27 mouse cellular contexts compared by ENCODE assay signal in the genomic region with DNA sequence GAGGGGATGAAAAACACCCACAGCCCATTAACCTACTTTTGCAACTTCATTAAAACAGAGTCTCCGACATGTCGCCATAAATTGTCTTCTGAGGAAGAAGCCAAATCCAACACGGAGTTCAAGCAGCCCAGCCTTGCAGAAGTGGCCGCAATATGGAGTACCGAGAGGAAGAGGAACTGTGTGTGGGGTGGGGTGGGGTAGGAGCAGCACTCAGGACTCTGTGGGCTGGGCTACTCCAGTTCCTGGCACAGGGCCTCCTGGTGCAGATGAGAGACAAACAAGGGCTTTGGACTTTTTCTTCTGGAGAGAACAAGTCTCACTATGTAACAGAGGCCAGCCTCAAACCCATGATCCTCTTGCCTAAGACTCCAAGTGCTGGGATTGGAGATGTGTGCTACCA. TPM values are rescaled to one million over a fixed set of nuclear protein-coding genes. Genes with fewer than 3 reads are reported as not detected.
DNase-seq lines count a peak whose midpoint lies in the region; ATAC-seq and TF ChIP-seq lines count a peak whose summit lies in the region.
"Had no signal": no experiment of that assay in that cellular context is flagged by ENCODE, and none has a peak within 500 bp of the region (broad histone marks: within the 10 kb centered on the region; RNA-seq: fewer than 3 reads in every experiment).

No protein-coding gene starts in this region.

- H3K27me3 ChIP-seq in kidney, embryonic 14.5 days (ENCODE audit: control insufficient read depth, insufficient read depth, low read length), result no peaks in the 10 kb centered on the region
- H3K27me3 ChIP-seq in MEL (ENCODE audit: control insufficient read depth in 1 of 2, insufficient read depth in 2 of 2, low read length in 2 of 2), result peaks cover 1 to 9% of the 10 kb centered on the region in 2 experiments; a peak in 2 of 4 replicates
- H3K27me3 ChIP-seq in limb, embryonic 10.5 days (ENCODE audit: low read depth, poor library complexity, severe bottlenecking), result peaks cover 78% of the 10 kb centered on the region
- peaks cover 26% of the 10 kb centered on the region for H3K27me3 ChIP-seq in intestine, embryonic 16.5 days (replicated peaks; ENCODE audit: control insufficient read depth, insufficient read depth, low read length)
- 0 out of 2 replicates have a peak, but pooled peaks cover 12% of the 10 kb centered on the region for H3K27me3 ChIP-seq in midbrain, postnatal 0 days (ENCODE audit: insufficient read depth, low read length)

- H3K4me2 ChIP-seq in kidney, embryonic 14.5 days (replicated peaks; ENCODE audit: low read depth, low read length), result no peak overlapping the region
- H3K4me2 ChIP-seq in intestine, embryonic 16.5 days (ENCODE audit: low read depth, low read length), result no peak overlapping the region
- H3K4me2 ChIP-seq in midbrain, postnatal 0 days (ENCODE audit: low read depth, low read length, poor library complexity, severe bottlenecking), result no peak overlapping the region
- H3K4me2 ChIP-seq: embryonic facial prominence, embryonic 13.5 days; forebrain, embryonic 13.5 days; heart, embryonic 15.5 days; hindbrain, embryonic 14.5 days; limb, embryonic 15.5 days; lung, embryonic 14.5 days; stomach, embryonic 15.5 days had no signal

- DNase-seq in kidney, postnatal 25 days, result no peak
- peak; percentile 72 for DNase-seq in MEL (ENCODE audit: low read depth, low spot score)
- DNase-seq in MEL-GATA-1-ER (ENCODE audit: extremely low read depth, low read depth), result peak; percentile 39
- DNase-seq in limb, embryonic 10.5 days (ENCODE audit: low spot score), result no peak
- DNase-seq in midbrain, postnatal 0 days (ENCODE audit: low spot score), result no peak
- DNase-seq: cerebellum, adult 9-11 months; heart, postnatal 36 days; layer of hippocampus, adult 9-11 months; lung, embryonic 14.5 days; lung, postnatal 4 days; right cerebral cortex, adult 18-20 months; right cerebral cortex, postnatal 4 days; thymus, adult 2 months; thymus, postnatal 4 days had no signal

- H3K4me1 ChIP-seq in kidney, embryonic 14.5 days (ENCODE audit: control insufficient read depth, insufficient read depth, low read length), result peaks cover 68% of the 10 kb centered on the region
- H3K4me1 ChIP-seq in MEL (ENCODE audit: control insufficient read depth in 1 of 2, insufficient read depth in 2 of 2, low read length in 2 of 2), result peaks cover 10 to 33% of the 10 kb centered on the region in 2 experiments
- peaks cover 67% of the 10 kb centered on the region for H3K4me1 ChIP-seq in limb, embryonic 10.5 days
- peaks cover 21% of the 10 kb centered on the region for H3K4me1 ChIP-seq in intestine, embryonic 16.5 days (ENCODE audit: control insufficient read depth, insufficient read depth, low read length)
- H3K4me1 ChIP-seq in midbrain, postnatal 0 days (ENCODE audit: insufficient read depth, low read length), result no peaks in the 10 kb centered on the region

- no peak for TF ChIP-seq EP300 in MEL (IDR thresholded peaks at IDR 0.05; ENCODE audit: low read depth in 1 of 2, low read length in 2 of 2)

- 16% methylated on average over 5 of the region's 5 CpGs for WGBS in kidney, embryonic 14.5 days
- WGBS in limb, embryonic 10.5 days, result 51% methylated on average over 5 of the region's 5 CpGs
- 64% methylated on average over 5 of the region's 5 CpGs for WGBS in intestine, embryonic 16.5 days
- 90% methylated on average over 5 of the region's 5 CpGs for whole genome bisulfite sequencing in midbrain, postnatal 0 days

- H3K27ac ChIP-seq in kidney, embryonic 14.5 days (ENCODE audit: low read depth, low read length), result 0 out of 2 replicates have a peak overlapping the region, but pooled peaks have one; percentile 2
- H3K27ac ChIP-seq in MEL (ENCODE audit: control insufficient read depth, low read depth, low read length), result no peak overlapping the region
- H3K27ac ChIP-seq in limb, embryonic 10.5 days, result peak overlapping the region; percentile 27; the same call in 1 of the 2 replicates
- no peak overlapping the region for H3K27ac ChIP-seq in intestine, embryonic 16.5 days (ENCODE audit: low read length)
- H3K27ac ChIP-seq in midbrain, postnatal 0 days (ENCODE audit: low read depth, low read length), result no peak overlapping the region
- H3K27ac ChIP-seq: embryonic facial prominence, embryonic 13.5 days; forebrain, embryonic 13.5 days; heart, embryonic 15.5 days; hindbrain, embryonic 14.5 days; left cerebral cortex, adult 2 months; limb, embryonic 15.5 days; liver, embryonic 14.5 days; midbrain, embryonic 10.5 days; stomach, embryonic 15.5 days had no signal

- H3K9ac ChIP-seq in kidney, embryonic 14.5 days (ENCODE audit: low read depth, low read length), result no peak overlapping the region
- no peak overlapping the region for H3K9ac ChIP-seq in MEL (ENCODE audit: control insufficient read depth, low read depth, low read length, poor library complexity, severe bottlenecking)
- no peak overlapping the region for H3K9ac ChIP-seq in intestine, embryonic 16.5 days (ENCODE audit: low read depth, low read length)
- no peak overlapping the region for H3K9ac ChIP-seq in midbrain, postnatal 0 days (replicated peaks; ENCODE audit: low read length, poor library complexity, severe bottlenecking)
- H3K9ac ChIP-seq: embryonic facial prominence, embryonic 13.5 days; forebrain, embryonic 13.5 days; heart, embryonic 15.5 days; hindbrain, embryonic 14.5 days; limb, embryonic 15.5 days; liver, embryonic 14.5 days; lung, embryonic 14.5 days; stomach, embryonic 15.5 days had no signal

- H3K79me2 ChIP-seq in MEL (ENCODE audit: control insufficient read depth, insufficient read depth, low read length, poor library complexity), result no peaks in the 10 kb centered on the region

- no peak for TF ChIP-seq POLR2A in MEL (IDR thresholded peaks at IDR 0.05; ENCODE audit: control insufficient read depth in 1 of 2, insufficient read depth in 1 of 2, low read depth in 1 of 2, low read length in 2 of 2, poor library complexity in 1 of 2)

- no peak overlapping the region for H3K4me3 ChIP-seq in kidney, embryonic 14.5 days (ENCODE audit: low read length)
- H3K4me3 ChIP-seq in MEL (ENCODE audit: control insufficient read depth in 1 of 2, insufficient read depth in 1 of 2, low read depth in 2 of 2, low read length in 2 of 2), result no peak overlapping the region; a peak in 1 of 4 replicates
- no peak overlapping the region for H3K4me3 ChIP-seq in limb, embryonic 10.5 days
- H3K4me3 ChIP-seq in intestine, embryonic 16.5 days (ENCODE audit: low read length), result no peak overlapping the region
- H3K4me3 ChIP-seq in midbrain, postnatal 0 days (ENCODE audit: low read depth, low read length), result no peak overlapping the region
- H3K4me3 ChIP-seq: embryonic facial prominence, embryonic 13.5 days; forebrain, embryonic 13.5 days; heart, embryonic 15.5 days; left cerebral cortex, adult 2 months; limb, embryonic 15.5 days; midbrain, embryonic 10.5 days; stomach, embryonic 15.5 days had no signal

- ATAC-seq in kidney, embryonic 14.5 days (ENCODE audit: low FRiP score, low TSS enrichment), result no peak
- no peak for ATAC-seq in intestine, embryonic 16.5 days
- ATAC-seq in midbrain, postnatal 0 days (ENCODE audit: low FRiP score), result no peak
- ATAC-seq: forebrain, embryonic 13.5 days; inflammation-experienced regulatory T-cells, adult 6 months; midbrain, embryonic 16.5 days had no signal

- no peaks in the 10 kb centered on the region for H3K36me3 ChIP-seq in kidney, embryonic 14.5 days (ENCODE audit: control insufficient read depth, insufficient read depth, low read length)
- H3K36me3 ChIP-seq in MEL (ENCODE audit: control insufficient read depth in 1 of 2, insufficient read depth in 2 of 2, low read length in 2 of 2), result peaks cover 0 to 28% of the 10 kb centered on the region in 2 experiments; a peak in 2 of 4 replicates
- H3K36me3 ChIP-seq in limb, embryonic 10.5 days, result no peaks in the 10 kb centered on the region
- H3K36me3 ChIP-seq in intestine, embryonic 16.5 days (ENCODE audit: control insufficient read depth, insufficient read depth, low read length), result no peaks in the 10 kb centered on the region
- no peaks in the 10 kb centered on the region for H3K36me3 ChIP-seq in midbrain, postnatal 0 days (ENCODE audit: insufficient read depth, low read length)
- H3K36me3 ChIP-seq: embryonic facial prominence, embryonic 13.5 days; heart, embryonic 15.5 days; limb, embryonic 15.5 days; midbrain, embryonic 10.5 days; stomach, embryonic 15.5 days had no signal

- TF ChIP-seq RAD21 in MEL (IDR thresholded peaks at IDR 0.05; ENCODE audit: low read depth, low read length), result no peak

- TF ChIP-seq CTCF in MEL (IDR thresholded peaks at IDR 0.05 in 2 of 3, conservative IDR thresholded peaks at IDR 0.05 in 1 of 3; ENCODE audit: control insufficient read depth in 1 of 3, insufficient read depth in 1 of 3, low read depth in 2 of 3, low read length in 3 of 3, poor library complexity in 1 of 3, severe bottlenecking in 1 of 3), result no peak
- TF ChIP-seq CTCF in midbrain, postnatal 0 days (IDR thresholded peaks at IDR 0.05), result no peak

- H3K9me3 ChIP-seq in kidney, embryonic 14.5 days (ENCODE audit: control insufficient read depth, low read length), result peaks cover 3% of the 10 kb centered on the region; the same call in 1 of the 2 replicates
- H3K9me3 ChIP-seq in MEL (replicated peaks; ENCODE audit: insufficient read depth, low read length), result no peaks in the 10 kb centered on the region
- no peaks in the 10 kb centered on the region for H3K9me3 ChIP-seq in limb, embryonic 10.5 days (replicated peaks)
- H3K9me3 ChIP-seq in intestine, embryonic 16.5 days (ENCODE audit: control insufficient read depth, low read length), result no peaks in the 10 kb centered on the region
- H3K9me3 ChIP-seq in midbrain, postnatal 0 days (ENCODE audit: low read length), result no peaks in the 10 kb centered on the region
- H3K9me3 ChIP-seq: embryonic facial prominence, embryonic 13.5 days; heart, embryonic 15.5 days; limb, embryonic 15.5 days; midbrain, embryonic 10.5 days; stomach, embryonic 15.5 days had no signal

TF ChIP-seq in MEL, 35 proteins besides CTCF, POLR2A, EP300 and RAD21:
- TF ChIP-seq NELFE (IDR thresholded peaks at IDR 0.05; ENCODE audit: low read depth, low read length) (no peak), GATA1 (IDR thresholded peaks at IDR 0.05; ENCODE audit: low read depth, low read length) (no peak), ZMIZ1 (IDR thresholded peaks at IDR 0.05; ENCODE audit: low read depth, low read length) (no peak)

RNA-seq across cellular contexts. Expression of a gene that starts 40.9 kb away (rescaled TPM):
- 11.5 and 19.5 TPM in 2 replicates for polyA plus RNA-seq in kidney, embryonic 14.5 days (2014; fragmentation: Nextera tagmentation; extraction: Ambion mirVana)
- 3.8 and 5.2 TPM in 2 replicates for total RNA-seq in MEL (2012; rRNA removed)
- 1 to 10 TPM in 1 of 2 experiments, not detected in 1; 4.6 TPM for polyA plus RNA-seq in MEL (2012; ENCODE audit: insufficient read depth in 1 of 2, insufficient read length in 2 of 2, low read depth in 1 of 2, low replicate concordance in 2 of 2, missing spikeins in 1 of 2)
- 16.2 and 16.8 TPM in 2 replicates for polyA plus RNA-seq in limb, embryonic 10.5 days (2016; fragmentation: Nextera tagmentation; extraction: Ambion mirVana)
- polyA plus RNA-seq in intestine, embryonic 16.5 days (2015; fragmentation: Nextera tagmentation; extraction: Ambion mirVana), result 20.2 and 22.1 TPM in 2 replicates
- 33.2 and 42.9 TPM in 2 replicates for total RNA-seq in midbrain, postnatal 0 days (2014; rRNA removed)
- 13.6 and 14.1 TPM in 2 replicates for polyA plus RNA-seq in midbrain, postnatal 0 days (2015; fragmentation: Nextera tagmentation; extraction: Ambion mirVana)

Comparison
In these comparisons a context has a peak if more than half of its experiments do, and no peak if none do; other contexts are left out.
1. H3K27ac ChIP-seq: peak in kidney, embryonic 14.5 days (single experiment) and limb, embryonic 10.5 days (single experiment); none in MEL (single experiment), intestine, embryonic 16.5 days (single experiment) and midbrain, postnatal 0 days (single experiment).
2. DNase-seq: peak in MEL (single experiment) and MEL-GATA-1-ER (single experiment); none in kidney, postnatal 25 days (0 of 2), limb, embryonic 10.5 days (single experiment) and midbrain, postnatal 0 days (single experiment).